9 mouse cellular contexts compared by ENCODE assay signal in genomic region chr3:56067849-56068248, GRCm38 (mm10).
DNase-seq lines count a peak whose midpoint lies in the region; ATAC-seq lines count a peak whose summit lies in the region.
"Had no signal": no experiment of that assay in that cellular context is flagged by ENCODE, and none has a peak within 500 bp of the region (broad histone marks: within the 10 kb centered on the region; RNA-seq: fewer than 3 reads in every experiment).

No protein-coding gene starts in this region.

- H3K4me2 ChIP-seq in kidney, embryonic 16.5 days (replicated peaks; ENCODE audit: low read depth, low read length) = no peak overlapping the region
- no peak overlapping the region for H3K4me2 ChIP-seq in intestine, embryonic 15.5 days (replicated peaks)

- ATAC-seq in kidney, embryonic 16.5 days (ENCODE audit: low FRiP score, low TSS enrichment) = no peak
- no peak; the same call in 1 of the 2 replicates for ATAC-seq in intestine, embryonic 15.5 days
- ATAC-seq in erythroid progenitor cell, adult 5-6 weeks (replicated peaks; ENCODE audit: low FRiP score, poor library complexity, severe bottlenecking) = no peak

- WGBS in kidney, embryonic 16.5 days = 71% methylated on average over 6 of the region's 6 CpGs
- 69% methylated on average over 6 of the region's 6 CpGs for WGBS in intestine, embryonic 15.5 days

- H3K9me3 ChIP-seq in kidney, embryonic 16.5 days (ENCODE audit: low read length) = no peaks in the 10 kb centered on the region
- H3K9me3 ChIP-seq in intestine, embryonic 15.5 days = no peaks in the 10 kb centered on the region

- peak; percentile 11 for DNase-seq in adrenal gland, adult 2 months
- no peak for DNase-seq in adrenal gland, adult 8-10 months
- DNase-seq in kidney, postnatal 10 days = peak; percentile 45
- peak; percentile 86 to 87 for DNase-seq in cerebellum, postnatal 10 days
- DNase-seq in ovary, adult 18-20 months (ENCODE audit: low spot score) = peak; percentile 42

- no peak overlapping the region for H3K27ac ChIP-seq in kidney, embryonic 16.5 days (ENCODE audit: low read length)
- no peak overlapping the region for H3K27ac ChIP-seq in intestine, embryonic 15.5 days

- no peaks in the 10 kb centered on the region for H3K27me3 ChIP-seq in kidney, embryonic 16.5 days (ENCODE audit: insufficient read depth, low read length)
- no peaks in the 10 kb centered on the region for H3K27me3 ChIP-seq in intestine, embryonic 15.5 days (replicated peaks)

- peaks cover 3% of the 10 kb centered on the region; the same call in 1 of the 2 replicates for H3K36me3 ChIP-seq in kidney, embryonic 16.5 days (ENCODE audit: insufficient read depth, low read length)
- no peaks in the 10 kb centered on the region for H3K36me3 ChIP-seq in intestine, embryonic 15.5 days

- H3K4me3 ChIP-seq in kidney, embryonic 16.5 days (ENCODE audit: low read length) = no peak overlapping the region
- no peak overlapping the region for H3K4me3 ChIP-seq in intestine, embryonic 15.5 days (replicated peaks)
- H3K4me3 ChIP-seq: myocyte had no signal

- H3K9ac ChIP-seq in kidney, embryonic 16.5 days (replicated peaks; ENCODE audit: low read length) = no peak overlapping the region
- no peak overlapping the region for H3K9ac ChIP-seq in intestine, embryonic 15.5 days

- H3K4me1 ChIP-seq in kidney, embryonic 16.5 days (ENCODE audit: insufficient read depth, low read length) = no peaks in the 10 kb centered on the region
- no peaks in the 10 kb centered on the region for H3K4me1 ChIP-seq in intestine, embryonic 15.5 days (replicated peaks)
